Mouse (Mus musculus) limb, embryonic 14.5 days (tissue): ENCODE results near the gene Hist1h3f. TPM values are rescaled to one million over a fixed set of nuclear protein-coding genes. Genes with fewer than 3 reads are reported as not detected.

ENCODE experiments used
- ATAC-seq: fragments of 200-750 bp; cut with Nextera tagmentation; 2 replicates; pipeline ENCODE4 v1.8.0; 2017; ENCODE audit warnings: low read depth, moderate number of reproducible peaks, moderate TSS enrichment; ENCODE audit not compliant: low FRiP score
- DNase-seq: peaks from one replicate; pipeline ENCODE4 v3.0.0-alpha.2; 2015; ENCODE audit warnings: low spot score
- H3K27ac ChIP-seq: fragments of 300-500 bp; sonication (generic); replicated peaks from 2 replicates; pipeline ENCODE4 v1.5.1; 2014; ENCODE audit warnings: low read depth, mild to moderate bottlenecking, low read length, moderate library complexity, mixed read lengths
- H3K27me3 ChIP-seq: fragments of 300-500 bp; sonication (generic); 2 replicates; pipeline ENCODE4 v1.6.1; 2014; ENCODE audit warnings: low read length, mixed read lengths; ENCODE audit not compliant: control insufficient read depth, insufficient read depth
- H3K36me3 ChIP-seq: fragments of 300-500 bp; sonication (generic); 2 replicates; pipeline ENCODE4 v1.6.1; 2014; ENCODE audit warnings: mild to moderate bottlenecking, low read length, moderate library complexity, mixed read lengths; ENCODE audit not compliant: control insufficient read depth, insufficient read depth
- H3K4me1 ChIP-seq: fragments of 300-500 bp; sonication (generic); 2 replicates; pipeline ENCODE4 v1.6.1; 2014; ENCODE audit warnings: antibody characterized with exemption, low read length, mixed read lengths; ENCODE audit not compliant: control insufficient read depth, insufficient read depth
- H3K4me2 ChIP-seq: fragments of 300-500 bp; sonication (generic); replicated peaks from 2 replicates; pipeline ENCODE4 v1.6.1; 2014; ENCODE audit warnings: low read depth, mild to moderate bottlenecking, low read length, moderate library complexity; ENCODE audit not compliant: severe bottlenecking
- H3K4me3 ChIP-seq: fragments of 300-500 bp; sonication (generic); replicated peaks from 2 replicates; pipeline ENCODE4 v1.5.1; 2014; ENCODE audit warnings: low read length
- H3K9ac ChIP-seq: fragments of 300-500 bp; sonication (generic); 2 replicates; pipeline ENCODE4 v1.6.1; 2014; ENCODE audit warnings: mild to moderate bottlenecking, low read depth, low read length, moderate library complexity; ENCODE audit not compliant: severe bottlenecking
- H3K9me3 ChIP-seq: fragments of 300-500 bp; sonication (generic); 2 replicates; pipeline ENCODE4 v1.6.1; 2016; ENCODE audit warnings: low read length; ENCODE audit not compliant: control insufficient read depth
- POLR2A ChIP-seq: fragments of 200-500 bp; IDR thresholded peaks from 2 replicates; pipeline ENCODE4 v1.8.0; 2012; ENCODE audit warnings: inconsistent platforms, mild to moderate bottlenecking, moderate library complexity, borderline replicate concordance; ENCODE audit not compliant: insufficient read depth, insufficient read length; ENCODE audit errors: extremely low read depth
- WGBS: fragments of 180-500 bp; shearing (Covaris S2); extraction: QIAGEN DNeasy Blood & Tissue Kit; methylation state at CpG from one replicate; pipeline ENCODE4 v1.1.7; 2014; 5-methylcytosine and 5-hydroxymethylcytosine counted together
- polyA plus RNA-seq, 2 experiments: library from polyadenylated mRNA; depleted of rRNA in 1 of 2; stranded (reverse) in 1 of 2; unstranded in 1 of 2; fragments of >200 nt; fragmentation: Nextera tagmentation in 1 of 2; extraction: Ambion mirVana in 1 of 2; gene quantifications; 2 replicates each; pipeline versions ENCODE4 v1.2.1 to v1.2.3; 2012 to 2014

Hist1h3f gene
- polyA plus RNA-seq, 2 experiments, result 0.65 to 4.1 TPM

DNA sequence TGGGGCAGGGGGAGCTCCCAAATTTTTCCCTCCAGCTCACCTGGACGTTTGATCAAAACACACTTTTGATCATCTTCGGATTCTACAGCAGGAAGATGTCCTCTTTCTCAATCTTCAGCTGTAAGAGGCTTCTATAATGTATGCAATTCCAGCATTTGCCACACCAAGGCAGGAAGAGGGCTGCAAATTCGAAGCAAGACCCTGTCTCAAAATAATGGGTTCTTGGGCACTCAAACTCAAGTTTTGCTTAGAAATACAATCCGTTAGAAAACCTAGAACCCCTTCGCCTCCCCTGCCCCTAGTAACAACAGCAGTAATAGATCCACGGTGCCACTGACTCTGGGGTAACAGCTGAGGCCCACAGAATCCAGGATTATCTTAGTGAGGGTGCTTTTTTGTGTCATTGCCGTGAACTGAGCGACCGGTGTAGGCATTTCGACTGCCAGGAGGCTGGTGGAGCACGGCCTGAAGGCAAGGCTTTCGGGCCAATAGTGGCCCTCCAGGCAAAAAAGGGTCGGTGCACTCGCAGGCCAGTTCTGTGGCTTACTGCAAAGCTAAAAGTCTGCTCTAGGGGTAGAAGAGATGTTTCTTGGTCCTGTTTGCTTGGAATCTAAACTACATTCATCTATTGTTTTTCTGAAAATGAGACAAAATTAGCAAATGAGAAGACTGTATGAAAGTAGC, 38.0 kb upstream of the Hist1h3f start:
- WGBS, result 8% methylated on average over 14 of the region's 14 CpGs
- Histone ChIP-seq H3K9me3 (no peaks in the 10 kb centered on the region), H3K4me2 (peak overlapping the region; percentile 34), H3K4me1 (0 out of 2 replicates have a peak, but pooled peaks cover 6% of the 10 kb centered on the region), H3K4me3 (peak overlapping the region; percentile 15), H3K27me3 (no peaks in the 10 kb centered on the region), H3K9ac (peak overlapping the region; percentile 38), H3K27ac (no peak overlapping the region), H3K36me3 (no peaks in the 10 kb centered on the region)
- no peak for TF ChIP-seq POLR2A
- DNase-seq (no peak), ATAC-seq (peak; percentile 19; the same call in 1 of the 2 replicates)

DNA sequence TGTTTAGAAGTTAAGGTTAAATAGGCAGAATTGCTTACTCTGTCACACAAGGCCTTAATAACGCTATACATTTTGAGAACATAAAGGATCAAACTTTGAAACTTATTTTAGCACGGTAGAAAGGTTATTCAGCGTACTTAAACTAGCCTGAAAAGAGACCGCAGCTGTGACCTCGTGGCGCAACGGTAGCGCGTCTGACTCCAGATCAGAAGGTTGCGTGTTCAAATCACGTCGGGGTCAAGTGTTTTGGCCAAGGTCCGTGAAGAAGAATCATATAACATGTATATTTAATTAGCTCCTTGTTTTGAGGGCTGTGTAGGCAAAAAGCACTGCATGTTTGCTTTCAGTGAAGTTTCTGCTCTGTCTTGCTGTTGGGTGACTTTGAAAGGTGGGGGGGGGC, 37.5 kb upstream of the Hist1h3f start:
- H3K4me3 ChIP-seq, result peak overlapping the region; percentile 15; the same call in 1 of the 2 replicates
- no peak overlapping the region for H3K27ac ChIP-seq
- WGBS, result 9% methylated on average over 13 of the region's 13 CpGs
- H3K9ac ChIP-seq, result no peak overlapping the region
- H3K36me3 ChIP-seq, result no peaks in the 10 kb centered on the region
- H3K27me3 ChIP-seq, result no peaks in the 10 kb centered on the region
- peak overlapping the region; percentile 34 for H3K4me2 ChIP-seq
- H3K9me3 ChIP-seq, result no peaks in the 10 kb centered on the region
- 0 out of 2 replicates have a peak, but pooled peaks cover 6% of the 10 kb centered on the region for H3K4me1 ChIP-seq
- no peak for TF ChIP-seq POLR2A
- peak; percentile 49; the same call in 1 of the 2 replicates for ATAC-seq
- DNase-seq, result peak; percentile 69

DNA sequence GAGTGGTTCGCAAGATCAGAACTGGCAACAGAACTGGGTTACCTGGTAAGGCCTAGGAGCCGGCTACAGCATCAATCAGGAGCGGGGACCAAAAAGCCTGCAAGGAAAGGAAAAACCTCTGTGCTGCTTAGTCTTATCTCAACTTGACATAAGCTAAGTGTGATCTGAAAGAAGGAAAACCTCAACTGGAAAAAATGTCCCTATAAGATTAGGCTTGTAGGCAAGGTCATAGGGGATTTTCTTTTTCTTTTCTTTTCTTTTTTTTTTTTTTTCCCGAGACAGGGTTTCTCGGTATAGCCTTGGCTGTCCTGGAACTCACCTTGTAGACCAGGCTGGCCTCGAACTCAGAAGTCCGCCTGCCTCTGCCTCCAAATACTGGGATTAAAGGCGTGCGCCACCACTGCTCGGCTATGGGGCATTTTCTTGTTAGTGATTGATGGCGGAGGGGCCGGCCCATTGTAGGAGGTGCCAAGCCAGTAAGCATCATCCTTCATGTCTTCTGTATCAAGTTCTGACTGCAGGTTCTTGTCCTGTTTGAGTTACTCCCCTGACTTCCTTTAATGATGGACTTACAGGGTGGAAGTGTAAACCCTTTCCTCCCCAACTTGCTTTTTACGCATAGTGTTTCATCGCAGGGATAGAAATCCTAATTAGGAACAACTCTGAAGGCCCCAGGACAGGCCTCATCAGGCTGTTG, 36.9 kb upstream of the Hist1h3f start:
- no peak for DNase-seq
- Histone ChIP-seq H3K9ac (no peak overlapping the region), H3K36me3 (no peaks in the 10 kb centered on the region), H3K4me1 (0 out of 2 replicates have a peak, but pooled peaks cover 6% of the 10 kb centered on the region), H3K27ac (no peak overlapping the region), H3K4me2 (peak overlapping the region; percentile 34; the same call in 1 of the 2 replicates), H3K4me3 (0 out of 2 replicates have a peak overlapping the region, but pooled peaks have one; percentile 4), H3K27me3 (no peaks in the 10 kb centered on the region), H3K9me3 (no peaks in the 10 kb centered on the region)
- ATAC-seq, result no peak
- TF ChIP-seq POLR2A, result no peak
- WGBS, result 32% methylated on average over 14 of the region's 14 CpGs

DNA sequence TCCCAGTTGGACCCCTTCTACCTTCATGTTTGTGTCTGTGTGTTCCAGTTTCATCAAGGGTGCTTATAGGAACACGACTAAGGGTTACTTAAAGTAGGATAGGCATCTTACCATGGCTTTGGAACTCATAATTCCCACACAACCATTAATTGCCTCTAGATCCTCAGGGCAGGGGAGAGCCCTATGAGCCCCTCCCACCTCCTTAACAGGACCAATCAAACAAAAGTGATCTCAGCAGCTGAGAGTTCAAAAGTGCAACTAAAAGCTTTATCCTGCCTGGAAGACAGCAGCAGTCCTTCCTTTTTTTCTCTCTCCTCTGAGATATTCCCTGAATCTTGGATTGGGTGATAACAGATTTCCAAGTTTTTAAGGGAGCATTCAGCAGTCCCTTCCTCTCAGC, 33.7 kb upstream of the Hist1h3f start:
- Histone ChIP-seq H3K36me3 (no peaks in the 10 kb centered on the region), H3K27ac (no peak overlapping the region), H3K9me3 (no peaks in the 10 kb centered on the region), H3K4me2 (no peak overlapping the region), H3K4me1 (0 out of 2 replicates have a peak, but pooled peaks cover 6% of the 10 kb centered on the region), H3K27me3 (no peaks in the 10 kb centered on the region), H3K9ac (no peak overlapping the region), H3K4me3 (no peak overlapping the region)
- DNase-seq (no peak), ATAC-seq (no peak)
- TF ChIP-seq POLR2A, result no peak
- 32% methylated on average over 1 of the region's 1 CpGs for WGBS

DNA sequence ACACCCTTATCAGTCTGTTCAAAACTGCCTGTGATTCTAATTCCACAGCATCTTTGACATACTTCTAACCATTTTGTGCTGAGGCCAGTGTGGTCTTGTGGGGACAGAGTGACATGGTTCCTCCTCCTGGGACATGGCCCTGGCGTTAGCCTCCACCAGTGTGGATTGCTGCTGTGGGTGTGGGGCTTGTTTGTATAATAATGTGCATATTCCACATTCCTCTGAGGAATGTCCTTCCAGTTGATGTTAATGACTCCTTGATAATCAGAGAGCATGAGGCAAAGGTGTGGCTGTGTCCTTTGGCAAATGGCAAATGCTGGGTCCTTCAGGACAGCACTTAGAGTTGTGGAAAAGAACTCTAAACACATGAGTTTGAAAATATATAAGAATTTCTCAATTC, 30.3 kb upstream of the Hist1h3f start:
- no peak overlapping the region for H3K27ac ChIP-seq
- DNase-seq, result no peak
- H3K9me3 ChIP-seq, result no peaks in the 10 kb centered on the region
- ATAC-seq, result no peak
- no peak overlapping the region for H3K9ac ChIP-seq
- no peaks in the 10 kb centered on the region for H3K36me3 ChIP-seq
- WGBS, result 90% methylated on average over 1 of the region's 1 CpGs
- H3K4me2 ChIP-seq, result no peak overlapping the region
- no peak for TF ChIP-seq POLR2A
- H3K4me1 ChIP-seq, result 0 out of 2 replicates have a peak, but pooled peaks cover 4% of the 10 kb centered on the region
- no peak overlapping the region for H3K4me3 ChIP-seq
- no peaks in the 10 kb centered on the region for H3K27me3 ChIP-seq
